Mouse (Mus musculus) kidney, embryonic 15.5 days (tissue): ENCODE measurements around the gene Capn9. TPM values are rescaled to one million over a fixed set of nuclear protein-coding genes. Genes with fewer than 3 reads are reported as not detected.

ENCODE experiments used
- ATAC-seq: fragments of 200-750 bp; cut with Nextera tagmentation; replicated peaks from 2 replicates; pipeline ENCODE4 v1.8.0; 2017; ENCODE audit warnings: moderate TSS enrichment; ENCODE audit not compliant: low FRiP score
- H3K27ac ChIP-seq: fragments of 300-500 bp; sonication (generic); 2 replicates; pipeline ENCODE4 v1.5.1; 2015; ENCODE audit warnings: mild to moderate bottlenecking, inconsistent platforms
- H3K27me3 ChIP-seq: fragments of 300-500 bp; sonication (generic); 2 replicates; pipeline ENCODE4 v1.6.1; 2015; ENCODE audit warnings: inconsistent platforms
- H3K36me3 ChIP-seq: fragments of 300-500 bp; sonication (generic); 2 replicates; pipeline ENCODE4 v1.6.1; 2015; ENCODE audit warnings: inconsistent platforms
- H3K4me1 ChIP-seq: fragments of 300-500 bp; sonication (generic); 2 replicates; pipeline ENCODE4 v1.6.1; 2015; ENCODE audit warnings: inconsistent platforms
- H3K4me2 ChIP-seq: fragments of 300-500 bp; sonication (generic); 2 replicates; pipeline ENCODE4 v1.6.1; 2015; ENCODE audit warnings: moderate library complexity, mild to moderate bottlenecking, inconsistent platforms
- H3K4me3 ChIP-seq: fragments of 300-500 bp; sonication (generic); replicated peaks from 2 replicates; pipeline ENCODE4 v1.5.1; 2015; ENCODE audit warnings: mild to moderate bottlenecking, inconsistent platforms
- H3K9ac ChIP-seq: fragments of 300-500 bp; sonication (generic); 2 replicates; pipeline ENCODE4 v1.6.1; 2015; ENCODE audit warnings: mild to moderate bottlenecking, inconsistent platforms
- H3K9me3 ChIP-seq: fragments of 300-500 bp; sonication (generic); replicated peaks from 2 replicates; pipeline ENCODE4 v1.6.1; 2016; ENCODE audit warnings: inconsistent platforms
- WGBS: fragments of 180-500 bp; shearing (Covaris S2); methylation state at CpG from one replicate; pipeline ENCODE4 v1.1.7; 2015; ENCODE audit warnings: mixed read lengths; 5-methylcytosine and 5-hydroxymethylcytosine counted together
- polyA plus RNA-seq: library from polyadenylated mRNA; unstranded; fragments of >200 nt; fragmentation: Nextera tagmentation; extraction: Ambion mirVana; gene quantifications from 2 replicates; pipeline ENCODE4 v1.2.1, GENCODE M21; 2015

Capn9 gene
- polyA plus RNA-seq, 1 experiment from 2014 or later, result 0.08 TPM

DNA sequence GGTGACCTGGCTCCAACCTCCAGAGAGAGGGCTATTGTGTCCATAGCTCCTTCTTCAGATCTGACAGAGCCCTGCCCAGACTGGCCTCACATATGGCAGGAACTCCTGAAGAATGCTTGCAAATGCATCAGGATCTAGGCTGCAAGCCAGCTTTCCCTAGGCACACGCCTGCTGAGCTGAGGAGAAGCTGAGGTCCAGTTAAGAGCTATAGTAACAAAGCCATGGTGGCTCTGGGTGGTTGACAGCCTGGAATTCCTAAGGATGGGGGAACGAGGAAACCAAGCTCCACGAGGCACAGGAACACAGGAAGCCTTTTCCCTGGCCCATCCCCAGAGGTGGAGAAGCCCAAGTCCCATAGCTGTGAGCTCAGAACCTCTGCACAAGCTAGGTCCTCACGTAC lies 76.6 kb downstream of the Capn9 start:
- peaks cover 16% of the 10 kb centered on the region for H3K36me3 ChIP-seq
- no peak overlapping the region for H3K4me3 ChIP-seq
- H3K9ac ChIP-seq, result no peak overlapping the region
- peak overlapping the region; percentile 84 for H3K27ac ChIP-seq
- WGBS, result 28% methylated on average over 4 of the region's 4 CpGs
- H3K4me2 ChIP-seq, result no peak overlapping the region
- peak; percentile 64 for ATAC-seq
- H3K27me3 ChIP-seq, result no peaks in the 10 kb centered on the region
- peaks cover 62% of the 10 kb centered on the region for H3K4me1 ChIP-seq
- H3K9me3 ChIP-seq, result no peaks in the 10 kb centered on the region

GRCm38 (mm10) chr8:124653568-124654475 lies 77.9 kb downstream of the Capn9 start:
- WGBS, result 37% methylated on average over 28 of the region's 28 CpGs
- Histone ChIP-seq H3K4me3 (no peak overlapping the region), H3K36me3 (peaks cover 13% of the 10 kb centered on the region), H3K27me3 (no peaks in the 10 kb centered on the region), H3K9me3 (no peaks in the 10 kb centered on the region), H3K9ac (no peak overlapping the region), H3K4me1 (peaks cover 70% of the 10 kb centered on the region), H3K27ac (peak overlapping the region; percentile 84), H3K4me2 (peak overlapping the region; percentile 33)
- ATAC-seq, result no peak

GRCm38 (mm10) chr8:124657961-124658360 lies 82.0 kb downstream of the Capn9 start:
- H3K36me3 ChIP-seq, result no peaks in the 10 kb centered on the region
- H3K27ac ChIP-seq, result peak overlapping the region; percentile 38
- ATAC-seq, result no peak
- 72% methylated on average over 7 of the region's 7 CpGs for WGBS
- peaks cover 84% of the 10 kb centered on the region for H3K4me1 ChIP-seq
- H3K9ac ChIP-seq, result no peak overlapping the region
- no peak overlapping the region for H3K4me3 ChIP-seq
- H3K4me2 ChIP-seq, result no peak overlapping the region
- no peaks in the 10 kb centered on the region for H3K27me3 ChIP-seq
- H3K9me3 ChIP-seq, result no peaks in the 10 kb centered on the region

DNA sequence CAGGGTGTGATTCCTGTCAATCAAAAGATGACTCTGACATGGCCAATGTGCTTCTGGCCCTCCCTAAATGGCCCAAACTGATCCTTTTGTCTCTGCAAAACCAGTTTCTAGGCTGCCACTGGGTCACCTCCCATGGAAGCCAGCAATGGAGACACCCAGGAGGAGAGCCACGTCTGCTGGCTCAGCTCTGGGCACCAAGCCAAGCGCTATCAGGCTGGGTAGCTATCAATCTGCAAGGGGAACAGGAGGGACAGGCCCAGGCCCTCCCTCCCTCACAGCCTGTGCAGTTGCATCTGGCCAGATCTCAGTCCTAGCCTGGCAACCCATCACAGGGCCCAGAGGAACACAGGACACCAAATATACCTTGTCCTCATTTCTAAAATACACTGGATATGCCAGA lies 82.5 kb downstream of the Capn9 start:
- Histone ChIP-seq H3K9me3 (no peaks in the 10 kb centered on the region), H3K36me3 (no peaks in the 10 kb centered on the region), H3K4me3 (no peak overlapping the region), H3K9ac (no peak overlapping the region), H3K27me3 (no peaks in the 10 kb centered on the region), H3K27ac (peak overlapping the region; percentile 38), H3K4me2 (0 out of 2 replicates have a peak overlapping the region, but pooled peaks have one; percentile 12), H3K4me1 (peaks cover 81% of the 10 kb centered on the region)
- ATAC-seq, result peak; percentile 33; the same call in 1 of the 2 replicates
- 36% methylated on average over 2 of the region's 2 CpGs for WGBS

GRCm38 (mm10) chr8:124661781-124662180 lies 85.9 kb downstream of the Capn9 start:
- no peaks in the 10 kb centered on the region for H3K9me3 ChIP-seq
- no peaks in the 10 kb centered on the region for H3K27me3 ChIP-seq
- H3K4me2 ChIP-seq, result peak overlapping the region; percentile 86
- no peak for ATAC-seq
- WGBS, result 24% methylated on average over 9 of the region's 9 CpGs
- no peaks in the 10 kb centered on the region for H3K36me3 ChIP-seq
- peaks cover 57% of the 10 kb centered on the region for H3K4me1 ChIP-seq
- no peak overlapping the region for H3K27ac ChIP-seq
- H3K9ac ChIP-seq, result peak overlapping the region; percentile 92
- peak overlapping the region; percentile 92 for H3K4me3 ChIP-seq

DNA sequence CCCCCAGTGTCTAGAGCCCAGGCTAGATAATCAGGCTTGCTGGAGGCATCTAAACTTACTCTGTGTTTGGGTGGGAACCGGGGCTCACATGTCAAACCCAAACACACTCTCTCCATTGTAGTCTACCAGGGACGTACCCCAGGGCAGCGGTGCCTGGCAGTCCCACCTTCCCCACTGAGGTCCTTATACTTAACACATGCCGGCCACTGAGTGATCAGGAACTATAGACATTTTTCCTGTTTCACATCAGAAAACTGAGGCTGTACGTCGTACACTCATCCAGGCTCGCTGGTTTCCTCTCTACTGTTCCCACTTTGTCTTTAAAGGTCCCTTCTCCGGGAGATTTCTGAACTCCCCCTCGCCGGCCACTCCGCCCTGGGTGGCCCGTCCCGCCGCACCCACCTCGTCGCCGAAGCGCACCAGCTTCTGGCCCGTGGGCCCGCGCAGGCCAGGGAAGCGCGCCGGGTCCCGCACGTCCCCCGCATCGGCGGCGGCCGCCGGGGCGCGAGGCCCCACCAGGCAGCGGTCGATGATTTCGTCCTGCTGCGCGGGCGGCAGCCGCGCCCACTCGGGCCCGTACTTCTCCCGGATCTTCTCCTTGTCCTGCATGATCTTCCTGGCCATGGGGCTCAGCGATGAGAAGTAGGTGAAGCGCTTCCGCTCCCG lies 86.7 kb downstream of the Capn9 start:
- WGBS, result under 1% methylated on average over 49 of the region's 49 CpGs
- ATAC-seq, result peak; percentile 62; the same call in 1 of the 2 replicates
- Histone ChIP-seq H3K9me3 (no peaks in the 10 kb centered on the region), H3K4me3 (peak overlapping the region; percentile 92), H3K27me3 (no peaks in the 10 kb centered on the region), H3K4me2 (peak overlapping the region; percentile 86), H3K36me3 (no peaks in the 10 kb centered on the region), H3K9ac (peak overlapping the region; percentile 92), H3K27ac (peak overlapping the region; percentile 92), H3K4me1 (peaks cover 54% of the 10 kb centered on the region)

- peak; percentile 94 for ATAC-seq
- H3K9ac ChIP-seq, result peak within 1 kb of the TSS; percentile 92
- no peaks in the 10 kb centered on the region for H3K36me3 ChIP-seq
- H3K27me3 ChIP-seq, result no peaks in the 10 kb centered on the region
- peak within 1 kb of the TSS; percentile 92 for H3K4me3 ChIP-seq
- no peaks in the 10 kb centered on the region for H3K9me3 ChIP-seq
- H3K27ac ChIP-seq, result peak within 1 kb of the TSS; percentile 92
- peak within 1 kb of the TSS; percentile 86 for H3K4me2 ChIP-seq
- WGBS, result under 1% methylated on average over 69 of the region's 69 CpGs
- peaks cover 47% of the 10 kb centered on the region for H3K4me1 ChIP-seq
Observed at GRCm38 (mm10) chr8:124663112-124663873, 87.4 kb downstream of the Capn9 start, which contains the start of gene 2310022B05Rik. TSS of gene 2310022B05Rik (minus strand) at chr8:124663369.

GRCm38 (mm10) chr8:124663874-124664230 lies 87.9 kb downstream of the Capn9 start:
- ATAC-seq, result no peak
- peak overlapping the region; percentile 92 for H3K9ac ChIP-seq
- H3K4me3 ChIP-seq, result peak overlapping the region; percentile 92
- peak overlapping the region; percentile 92 for H3K27ac ChIP-seq
- H3K4me1 ChIP-seq, result peaks cover 42% of the 10 kb centered on the region
- H3K4me2 ChIP-seq, result peak overlapping the region; percentile 86
- H3K27me3 ChIP-seq, result no peaks in the 10 kb centered on the region
- WGBS, result 51% methylated on average over 4 of the region's 4 CpGs
- no peaks in the 10 kb centered on the region for H3K36me3 ChIP-seq
- no peaks in the 10 kb centered on the region for H3K9me3 ChIP-seq

DNA sequence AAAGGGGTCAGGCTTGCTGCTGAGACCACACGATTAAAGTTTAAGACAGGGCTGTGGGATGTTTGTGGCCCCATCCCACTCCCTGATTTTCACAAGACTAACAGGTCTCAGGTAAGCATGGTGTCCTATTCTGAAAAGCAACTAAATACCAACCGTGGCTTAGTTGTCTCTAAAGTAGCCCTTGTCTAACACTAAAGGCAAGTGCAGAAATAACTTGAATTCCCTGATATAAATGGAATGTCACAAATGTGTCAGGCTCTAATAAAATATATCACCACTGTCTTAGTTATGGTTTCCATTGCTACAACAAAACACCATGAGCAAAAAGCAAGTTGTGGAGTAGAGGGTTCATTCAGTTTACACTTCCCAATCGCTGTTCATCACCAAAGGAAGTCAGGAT lies 88.5 kb downstream of the Capn9 start:
- no peak overlapping the region for H3K4me3 ChIP-seq
- H3K4me1 ChIP-seq, result peaks cover 37% of the 10 kb centered on the region
- no peak overlapping the region for H3K4me2 ChIP-seq
- H3K9ac ChIP-seq, result no peak overlapping the region
- no peaks in the 10 kb centered on the region for H3K9me3 ChIP-seq
- peak overlapping the region; percentile 92; the same call in 1 of the 2 replicates for H3K27ac ChIP-seq
- WGBS, result 78% methylated on average over 3 of the region's 3 CpGs
- ATAC-seq, result no peak
- no peaks in the 10 kb centered on the region for H3K36me3 ChIP-seq
- no peaks in the 10 kb centered on the region for H3K27me3 ChIP-seq
